Mouse (Mus musculus) lung, postnatal 10 days (tissue): ENCODE results near the gene Tnfrsf21.

ENCODE experiments used
- DNase-seq: peaks from one replicate; pipeline ENCODE4 v3.0.0; 2021

Gene Tnfrsf21

DNA sequence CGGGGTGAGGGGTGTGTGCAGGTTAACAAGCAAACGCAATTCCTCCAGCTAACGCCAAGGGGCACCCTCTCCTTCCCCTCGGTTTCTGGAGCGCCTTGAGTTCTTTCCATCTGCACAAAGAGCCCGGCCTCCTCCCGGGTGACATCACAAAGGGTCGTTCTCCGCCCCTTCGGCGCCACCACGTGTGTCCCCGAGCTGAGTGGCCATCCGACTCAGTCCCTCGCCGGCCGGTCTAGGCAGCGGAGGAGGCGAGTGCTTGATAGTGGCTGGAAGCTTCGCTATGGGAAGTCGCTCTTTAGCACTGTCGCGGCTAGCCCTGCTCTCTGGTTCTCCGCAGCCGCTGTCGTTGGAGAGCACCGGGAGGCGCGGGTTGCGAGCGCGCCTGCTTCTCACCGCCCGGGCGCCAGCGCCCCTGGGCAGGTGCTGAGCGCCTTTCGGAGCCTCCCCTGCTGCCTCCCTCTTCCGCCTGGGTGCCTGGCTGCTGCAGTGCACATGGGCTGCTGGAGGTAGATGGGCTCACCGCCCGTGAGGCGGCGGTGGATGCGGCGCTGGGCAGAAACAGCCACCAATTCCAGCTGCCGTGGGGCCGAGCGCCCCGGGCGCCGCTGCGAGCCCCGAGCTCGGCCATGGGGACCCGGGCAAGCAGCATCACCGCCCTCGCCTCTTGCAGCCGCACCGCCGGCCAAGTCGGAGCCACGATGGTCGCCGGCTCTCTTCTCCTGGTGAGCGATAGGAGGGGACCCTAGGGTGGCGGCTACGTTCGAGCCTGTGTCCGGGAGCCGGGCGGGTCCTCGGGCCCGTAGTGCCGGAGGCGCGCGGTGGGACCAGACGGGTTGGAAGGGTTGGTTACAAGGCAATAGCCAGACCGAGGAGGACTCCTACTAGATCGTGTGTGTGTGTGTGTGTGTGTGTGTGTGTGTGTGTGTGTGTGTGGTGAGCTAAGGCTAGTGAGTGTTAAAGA is at the start of gene Tnfrsf21:
Gene Tnfrsf21 (plus strand): TSS at position 185 of the 961 bp plus-strand sequence.
- peak; percentile 94 for DNase-seq

GRCm38 (mm10) chr17:42968174-42968573 is 48.2 kb upstream of the Tnfrsf21 start:
- DNase-seq = no peak

GRCm38 (mm10) chr17:42975312-42975996 is 40.9 kb upstream of the Tnfrsf21 start:
- DNase-seq = peak; percentile 45

GRCm38 (mm10) chr17:42977766-42978165 is 38.6 kb upstream of the Tnfrsf21 start:
- DNase-seq = no peak

DNA sequence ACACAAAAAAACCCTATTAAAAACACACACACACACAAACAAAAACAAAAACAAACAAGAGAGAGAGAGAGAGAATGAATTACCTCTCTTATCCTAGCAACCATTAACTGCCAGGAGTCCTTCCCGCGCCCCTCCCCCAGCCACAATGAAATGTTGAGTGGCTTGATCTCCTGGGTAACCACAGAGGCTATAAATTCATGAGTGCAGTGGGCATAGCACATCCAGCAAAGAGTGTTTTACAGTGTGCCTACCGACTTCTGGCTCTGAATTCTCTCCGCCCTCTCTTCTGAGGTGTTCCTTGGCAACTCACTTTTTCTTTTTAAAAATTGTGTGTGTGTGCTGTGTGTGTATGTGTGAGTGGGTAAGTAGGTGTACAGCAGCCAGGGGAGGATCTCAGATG is 38.0 kb upstream of the Tnfrsf21 start:
- DNase-seq = no peak

DNA sequence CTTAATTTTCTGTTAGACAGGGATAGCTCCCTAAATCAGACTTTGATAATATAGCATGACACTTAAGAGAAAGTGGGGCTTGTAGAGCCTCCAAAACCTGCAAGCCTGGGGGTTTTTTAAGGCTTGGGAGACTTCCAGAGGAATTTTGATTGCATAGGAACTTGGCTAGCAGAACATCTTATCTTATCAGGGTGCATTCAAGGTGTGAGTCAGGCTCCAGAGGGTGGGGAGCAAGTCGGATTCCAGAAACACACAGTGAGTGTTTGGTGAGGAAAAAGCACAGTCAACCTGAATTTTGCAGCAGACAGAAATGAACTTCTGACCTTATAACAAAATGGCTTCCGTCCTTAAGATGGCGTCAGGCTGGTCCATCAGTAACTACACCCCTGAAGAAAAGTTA is 34.5 kb upstream of the Tnfrsf21 start:
- peak; percentile 11 for DNase-seq

DNA sequence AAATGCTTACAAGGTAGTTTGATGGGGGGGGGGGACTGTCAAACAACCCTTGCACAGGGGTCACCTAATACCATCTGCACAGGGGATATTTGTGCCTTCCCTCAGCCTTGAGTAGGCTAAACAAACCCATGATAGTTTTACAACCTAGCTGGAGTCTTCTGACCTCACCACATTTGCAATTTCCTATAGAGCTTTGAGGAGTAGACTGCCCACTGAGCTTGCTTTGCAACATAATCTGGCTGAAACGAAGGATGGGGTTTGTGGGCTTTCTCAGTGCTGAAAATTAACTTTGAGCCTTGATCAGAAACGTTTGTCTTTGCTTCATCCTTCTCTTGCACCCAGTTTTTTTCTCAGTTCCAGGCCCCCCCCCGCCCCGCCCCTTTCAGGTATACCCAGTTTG is 33.8 kb upstream of the Tnfrsf21 start:
- DNase-seq = no peak

- peak; percentile 48 for DNase-seq
Observed at GRCm38 (mm10) chr17:42985837-42986589, 30.3 kb upstream of the Tnfrsf21 start.

GRCm38 (mm10) chr17:42987692-42988091 is 28.7 kb upstream of the Tnfrsf21 start:
- DNase-seq = peak; percentile 22

- no peak for DNase-seq
Observed at GRCm38 (mm10) chr17:42989981-42990380, 26.4 kb upstream of the Tnfrsf21 start.

- no peak for DNase-seq
Observed at GRCm38 (mm10) chr17:42991112-42991511, 25.2 kb upstream of the Tnfrsf21 start.

DNA sequence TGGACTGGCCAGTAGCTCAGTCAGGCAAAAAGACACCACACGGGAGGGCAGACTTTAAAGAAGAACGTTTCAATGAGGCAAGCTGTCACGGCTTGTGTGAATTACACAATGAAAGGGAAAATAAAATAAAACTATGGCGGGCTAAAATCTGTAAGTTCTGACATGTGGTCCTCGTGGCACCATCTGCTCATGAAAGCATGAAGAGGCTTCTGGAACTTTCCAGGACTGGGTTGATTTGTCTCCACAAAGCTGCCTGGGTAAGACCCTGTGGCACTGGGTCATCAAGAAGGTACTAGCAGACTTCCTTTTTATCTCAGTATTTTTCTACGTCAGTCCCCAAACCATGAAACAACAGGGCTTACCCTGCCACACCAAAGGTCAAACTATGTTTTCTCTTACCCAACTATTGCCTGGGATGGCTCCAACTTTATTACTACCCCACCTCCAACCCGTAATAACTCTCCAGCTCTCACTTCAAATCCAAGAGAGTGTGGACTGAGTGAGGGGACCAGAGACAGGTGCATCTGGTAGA is 16.8 kb upstream of the Tnfrsf21 start:
- DNase-seq = no peak

DNA sequence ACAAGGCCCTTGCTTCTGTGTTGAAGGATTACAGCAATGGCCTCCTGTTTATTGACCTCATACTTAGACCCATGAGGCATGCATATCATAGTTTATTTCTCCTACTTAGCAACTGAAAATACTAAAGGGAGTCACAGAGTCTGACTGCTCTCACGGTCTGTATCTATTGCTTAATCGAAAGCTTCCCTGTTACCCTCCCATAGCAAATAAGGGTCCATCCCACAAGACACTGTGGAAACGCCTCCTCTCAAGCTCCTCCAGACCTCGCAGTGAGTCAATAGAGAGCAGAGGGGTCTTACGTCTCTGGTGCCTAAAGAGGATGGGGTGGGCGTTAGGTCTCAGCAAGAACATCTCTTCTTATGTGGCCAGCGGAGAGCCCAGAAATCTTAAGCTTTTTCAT is 15.8 kb upstream of the Tnfrsf21 start:
- DNase-seq = no peak

DNA sequence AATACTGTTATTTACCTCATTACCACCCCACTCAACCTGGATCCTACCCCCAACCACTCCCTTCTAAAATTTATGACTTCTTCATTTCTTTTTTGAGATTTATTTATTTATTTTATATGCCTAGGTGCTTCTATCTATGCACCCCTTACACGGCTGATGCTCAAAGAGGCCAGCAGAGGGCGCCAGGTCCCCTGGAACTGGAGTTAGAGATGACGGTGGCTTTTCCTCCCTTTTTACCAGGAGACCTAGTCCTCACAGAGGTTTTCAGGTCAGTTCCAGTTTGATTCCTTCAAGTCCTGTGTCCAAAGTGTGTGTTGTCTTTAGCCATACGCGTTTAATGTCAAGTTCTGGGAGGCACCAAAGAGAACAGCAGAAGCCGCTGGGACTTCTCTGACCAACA is 3.6 kb upstream of the Tnfrsf21 start:
- peak; percentile 69 for DNase-seq

DNA sequence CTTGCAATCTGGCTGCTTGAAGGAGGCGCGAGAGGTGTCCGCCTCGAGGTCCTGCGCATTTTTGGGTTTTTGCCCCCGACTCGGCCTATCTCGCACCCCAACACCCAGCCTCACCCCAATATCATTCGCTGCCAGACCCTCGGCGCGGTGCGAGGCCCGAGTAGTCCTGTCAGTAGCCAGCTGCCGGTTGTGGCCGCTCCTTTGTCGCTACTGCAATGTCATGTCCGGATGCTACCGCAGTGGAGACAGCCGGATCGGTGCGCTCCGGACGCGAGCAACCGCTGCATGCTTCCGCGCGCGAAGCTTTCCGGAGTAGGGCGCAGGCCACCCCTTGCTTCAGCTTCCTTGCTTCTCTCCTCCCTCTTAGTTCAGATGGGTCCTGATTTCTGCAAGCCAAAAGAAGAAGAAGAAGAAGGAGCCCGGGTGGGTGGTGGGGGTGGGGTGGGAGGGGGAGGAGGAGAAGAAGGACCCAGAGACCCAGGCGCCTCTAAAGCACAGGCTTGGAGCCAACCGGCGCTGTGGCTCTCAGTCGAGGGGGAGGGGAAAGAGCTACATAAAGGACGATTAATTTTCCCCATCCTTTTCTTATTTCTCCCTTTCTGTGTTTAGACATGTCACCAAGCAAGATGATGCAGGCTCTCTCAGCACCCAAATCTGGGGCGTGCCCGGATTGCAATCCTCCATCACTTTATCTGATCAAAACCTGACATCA is 1.1 kb downstream of the Tnfrsf21 start:
- DNase-seq = peak; percentile 61

DNA sequence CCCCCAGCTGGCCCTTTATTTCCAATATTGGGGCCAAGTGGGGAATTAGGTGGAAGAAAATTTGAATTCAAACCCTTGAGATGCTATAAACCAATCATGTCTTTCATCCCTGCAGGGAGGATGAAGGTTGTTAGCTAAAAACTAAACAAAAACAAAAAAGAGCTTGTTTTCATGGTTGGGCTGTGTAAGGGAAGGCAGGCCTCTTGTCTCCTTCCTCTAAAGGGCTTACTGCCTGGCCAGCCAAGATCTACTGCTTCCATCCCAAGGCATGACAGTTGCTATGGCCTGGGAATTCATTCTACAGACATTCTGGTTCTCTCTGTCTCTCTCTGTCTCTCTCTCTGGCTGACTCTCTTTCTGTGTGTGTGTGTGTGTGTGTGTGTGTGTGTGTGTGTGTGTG is 1.7 kb downstream of the Tnfrsf21 start:
- no peak for DNase-seq

- DNase-seq = no peak
Observed at GRCm38 (mm10) chr17:43019660-43020059, 3.3 kb downstream of the Tnfrsf21 start.

GRCm38 (mm10) chr17:43021017-43021416 is 4.7 kb downstream of the Tnfrsf21 start:
- no peak for DNase-seq

DNA sequence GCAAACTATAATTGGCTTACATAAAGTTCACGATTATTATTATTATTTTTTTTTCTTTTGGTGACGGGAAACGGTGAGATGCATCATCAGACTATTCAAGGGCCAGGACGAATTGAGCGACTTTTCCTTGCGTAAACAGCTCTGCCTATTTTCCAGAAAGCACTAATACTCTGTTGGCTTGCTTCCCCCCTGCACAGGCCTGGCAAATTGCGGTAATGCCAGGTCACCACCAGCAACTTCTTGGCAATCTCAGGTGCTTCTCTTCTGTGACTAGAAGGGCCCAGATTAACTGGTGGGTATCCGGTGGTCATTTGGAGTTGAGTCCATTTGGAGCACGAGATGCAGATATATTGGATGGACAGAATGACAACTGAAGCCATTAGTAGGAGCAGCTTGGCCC is 5.7 kb downstream of the Tnfrsf21 start:
- DNase-seq = no peak

GRCm38 (mm10) chr17:43023637-43024217 is 7.4 kb downstream of the Tnfrsf21 start:
- no peak for DNase-seq

DNA sequence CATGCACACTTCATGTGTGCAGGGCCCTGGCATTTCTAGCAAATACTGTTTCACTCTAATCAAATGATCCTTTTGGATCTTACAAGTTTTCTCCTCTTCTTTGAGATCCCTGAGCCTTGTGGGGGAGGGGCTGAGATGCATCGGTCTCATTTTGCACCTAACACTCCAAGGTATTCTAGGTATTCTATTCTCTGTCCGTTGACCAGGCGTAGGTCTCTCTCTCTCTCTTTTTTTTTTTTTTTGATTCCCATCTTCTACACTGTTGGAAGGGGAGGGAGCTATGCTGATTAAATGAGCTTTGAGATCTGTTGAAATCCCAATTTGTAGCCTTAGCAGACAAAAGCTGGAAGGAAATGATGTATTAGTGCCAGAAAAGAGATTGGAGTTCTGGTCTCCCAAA is 8.2 kb downstream of the Tnfrsf21 start:
- no peak for DNase-seq

GRCm38 (mm10) chr17:43025048-43025447 is 8.7 kb downstream of the Tnfrsf21 start:
- DNase-seq = no peak
